Mouse (Mus musculus): ENCODE data around the gene Slc7a15.
"Not testable (repeated sequence)": the region's sequence is repeated elsewhere in the genome, so short reads cannot be mapped to it uniquely, and the experiment has no call there.

Gene Slc7a15

DNA sequence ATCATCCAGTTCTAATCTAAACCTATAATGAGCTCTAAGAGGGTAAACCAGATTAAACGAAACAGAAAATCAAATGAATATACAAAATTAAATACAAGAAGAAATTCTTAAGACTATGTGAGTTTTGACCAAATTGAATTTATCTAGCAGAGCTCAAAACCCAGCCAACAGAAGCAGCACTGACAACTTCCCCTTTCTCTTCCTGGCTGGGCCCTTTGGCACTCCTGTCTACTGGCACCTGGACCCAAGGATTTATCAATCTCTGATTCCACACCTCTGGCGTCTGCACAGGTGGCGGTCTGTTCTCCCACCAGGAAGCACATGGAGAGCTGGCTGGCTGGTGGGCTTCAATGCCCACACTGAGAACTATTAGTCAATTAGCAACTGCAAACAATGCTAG, 39.0 kb downstream of the Slc7a15 start:
- DNase-seq (ENCODE audit: low read depth, low spot score) = not testable (repeated sequence)

DNA sequence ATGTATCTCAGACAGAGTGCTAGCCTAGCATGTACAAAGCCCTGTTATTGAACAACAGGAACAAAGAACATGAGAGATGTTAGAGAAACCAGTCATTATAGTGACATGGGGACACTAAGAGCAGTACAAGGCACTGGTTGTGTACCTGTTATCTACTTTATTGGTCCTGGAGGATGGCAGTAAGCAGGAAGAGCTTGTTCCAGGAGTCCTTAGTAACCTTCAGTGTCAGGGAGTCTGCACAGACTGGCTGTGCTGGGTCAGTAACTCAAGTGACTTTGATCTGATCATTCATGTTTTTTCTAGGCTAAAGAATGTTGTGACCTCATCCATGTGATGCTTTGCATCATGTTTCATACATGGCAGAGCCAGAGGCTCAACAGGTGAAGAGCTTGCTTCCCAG, 42.7 kb downstream of the Slc7a15 start:
- no peak for DNase-seq (ENCODE audit: low read depth, low spot score)

DNA sequence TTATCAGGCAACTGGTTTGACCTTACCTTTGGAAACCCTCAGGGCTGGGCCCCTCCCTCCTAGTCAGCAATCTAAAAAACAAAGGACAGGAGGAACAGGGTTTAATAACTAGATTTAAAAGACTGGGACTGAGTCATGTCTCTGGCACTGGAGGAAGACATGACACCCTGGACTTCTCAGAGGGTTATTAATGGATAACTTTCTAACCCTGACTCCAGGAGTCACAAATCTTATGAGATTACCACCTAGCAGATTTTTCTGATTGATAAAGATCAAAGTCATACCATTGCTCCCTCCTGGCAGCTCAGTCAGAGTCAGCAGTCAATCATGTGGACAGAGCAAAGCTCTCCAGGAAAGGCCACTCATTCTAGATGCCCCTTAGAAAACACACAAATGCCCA, 43.4 kb downstream of the Slc7a15 start:
- no peak for DNase-seq (ENCODE audit: low read depth, low spot score)

DNA sequence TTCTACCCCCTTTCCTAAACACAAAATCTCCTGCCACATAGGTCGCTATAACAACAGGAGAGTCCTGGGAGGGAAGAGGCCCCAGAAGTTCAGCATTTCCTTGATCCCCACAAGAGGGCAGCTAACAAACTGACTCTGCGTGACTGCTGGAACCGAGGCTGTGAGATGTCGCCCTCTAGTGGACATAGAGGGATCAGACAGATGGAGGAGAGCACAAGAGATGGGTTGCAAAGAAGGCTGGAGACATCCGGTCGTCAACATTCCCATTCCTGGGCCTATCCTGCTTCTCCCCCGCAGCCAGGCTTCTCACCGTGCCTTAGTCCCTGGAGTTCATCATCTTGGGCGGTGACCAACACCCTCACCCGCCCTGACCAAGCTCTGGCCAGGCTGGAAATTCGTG, 51.5 kb downstream of the Slc7a15 start:
- DNase-seq (ENCODE audit: low read depth, low spot score) = peak; percentile 67

DNA sequence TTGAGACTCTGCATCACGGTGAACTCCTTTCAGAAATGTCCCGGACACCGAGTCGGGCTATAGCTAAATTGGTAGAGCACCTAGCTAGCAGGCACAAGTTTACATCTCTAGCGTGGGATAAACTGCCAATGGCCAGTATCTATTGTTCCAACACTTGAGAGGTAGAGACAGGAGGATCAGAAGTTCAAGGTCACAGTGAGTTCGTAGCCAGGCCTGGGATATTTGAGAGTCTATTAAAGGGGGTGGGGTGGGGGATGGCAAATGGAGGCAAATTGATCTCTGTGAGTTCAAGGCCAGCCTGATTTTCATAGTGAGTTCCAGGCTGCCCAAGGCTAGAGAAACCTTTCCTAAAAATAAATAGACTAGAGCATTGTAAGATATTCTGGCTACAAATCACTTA, 52.1 kb downstream of the Slc7a15 start:
- no peak for DNase-seq (ENCODE audit: low read depth, low spot score)

DNA sequence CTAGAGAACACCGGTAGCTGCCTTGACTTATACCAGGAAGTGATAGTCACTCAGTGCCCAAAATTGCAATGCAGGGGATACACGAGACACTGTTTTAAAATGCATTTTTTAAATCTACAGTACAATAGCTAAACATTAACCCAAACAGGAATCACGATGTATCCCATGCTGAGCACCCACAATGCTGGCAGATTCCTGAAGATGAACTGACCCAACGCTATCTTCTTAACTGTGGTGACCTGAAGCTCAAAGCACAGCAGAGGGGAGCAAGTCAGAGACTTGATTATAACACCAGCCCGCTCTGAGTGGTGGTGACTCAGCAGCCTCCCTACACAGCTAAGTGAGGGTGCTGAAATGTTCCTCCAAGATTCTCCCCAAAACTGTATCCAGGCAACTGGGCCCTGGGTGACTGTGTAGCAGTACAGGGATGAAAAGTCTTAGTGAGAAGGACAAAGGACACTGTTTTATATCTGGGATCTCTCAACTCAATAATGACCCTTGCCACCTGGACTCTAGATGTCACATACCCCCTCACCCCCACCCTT, 53.7 kb downstream of the Slc7a15 start:
- no peak for DNase-seq (ENCODE audit: low read depth, low spot score)

DNA sequence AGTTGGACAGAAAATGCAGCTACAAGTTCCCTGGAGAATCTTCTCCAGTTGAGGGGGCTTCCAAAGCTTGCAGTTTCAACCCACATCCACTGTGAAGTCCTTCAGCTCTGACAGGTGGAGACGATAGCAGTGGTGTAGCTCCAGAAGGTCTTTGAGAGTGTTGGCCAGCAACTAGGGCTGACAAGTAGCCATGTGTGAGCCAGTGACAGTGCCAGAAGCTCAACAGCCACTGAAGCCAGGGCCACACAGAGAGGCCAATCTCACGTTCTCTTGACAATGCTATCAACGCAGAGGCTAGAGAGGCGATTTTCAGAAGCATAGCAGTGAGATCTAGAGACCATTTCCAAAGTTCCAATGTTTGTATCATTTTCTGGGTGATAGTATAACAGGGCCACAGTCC, 56.5 kb downstream of the Slc7a15 start:
- no peak for DNase-seq (ENCODE audit: low read depth, low spot score)

DNA sequence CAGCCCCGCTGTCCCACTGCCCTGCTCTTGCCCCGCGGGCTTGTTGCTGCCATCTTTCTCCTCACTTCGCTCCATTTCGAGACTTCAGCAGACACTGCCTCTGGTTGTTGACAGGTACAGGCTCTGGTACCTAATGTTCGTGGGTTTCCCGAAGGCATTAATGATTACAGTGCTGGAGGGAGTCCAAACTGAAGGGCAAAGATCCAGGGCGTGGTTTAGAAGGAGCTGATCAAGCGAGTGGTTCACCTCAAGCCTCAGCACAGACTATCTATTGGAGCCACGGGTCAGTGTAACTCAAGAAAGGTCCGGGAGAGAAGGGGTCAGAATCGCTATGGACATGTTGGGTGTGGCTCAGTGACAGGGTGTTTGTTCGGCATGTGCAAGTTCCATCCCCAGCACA, 59.4 kb downstream of the Slc7a15 start:
- no peak for DNase-seq (ENCODE audit: low read depth, low spot score)

DNA sequence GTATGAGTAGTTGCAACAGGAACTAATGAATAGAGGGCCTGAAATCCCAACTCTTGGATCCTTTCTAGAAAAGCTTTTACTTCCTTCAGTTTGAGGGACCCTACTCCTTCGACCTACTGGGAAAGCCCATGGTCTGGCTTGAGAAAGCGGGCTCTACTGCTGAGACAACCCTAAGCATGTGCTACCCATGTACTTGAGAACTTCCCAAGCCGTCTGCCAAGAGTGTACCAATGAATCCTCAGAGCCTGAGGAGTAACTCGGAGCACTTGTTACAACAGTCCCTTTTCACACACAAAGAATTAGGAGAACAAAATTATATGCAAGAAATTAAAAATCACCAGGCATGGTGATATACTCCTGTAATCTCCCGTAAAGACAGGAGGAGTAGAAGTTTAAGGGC, 61.6 kb downstream of the Slc7a15 start:
- DNase-seq (ENCODE audit: low read depth, low spot score) = no peak

DNA sequence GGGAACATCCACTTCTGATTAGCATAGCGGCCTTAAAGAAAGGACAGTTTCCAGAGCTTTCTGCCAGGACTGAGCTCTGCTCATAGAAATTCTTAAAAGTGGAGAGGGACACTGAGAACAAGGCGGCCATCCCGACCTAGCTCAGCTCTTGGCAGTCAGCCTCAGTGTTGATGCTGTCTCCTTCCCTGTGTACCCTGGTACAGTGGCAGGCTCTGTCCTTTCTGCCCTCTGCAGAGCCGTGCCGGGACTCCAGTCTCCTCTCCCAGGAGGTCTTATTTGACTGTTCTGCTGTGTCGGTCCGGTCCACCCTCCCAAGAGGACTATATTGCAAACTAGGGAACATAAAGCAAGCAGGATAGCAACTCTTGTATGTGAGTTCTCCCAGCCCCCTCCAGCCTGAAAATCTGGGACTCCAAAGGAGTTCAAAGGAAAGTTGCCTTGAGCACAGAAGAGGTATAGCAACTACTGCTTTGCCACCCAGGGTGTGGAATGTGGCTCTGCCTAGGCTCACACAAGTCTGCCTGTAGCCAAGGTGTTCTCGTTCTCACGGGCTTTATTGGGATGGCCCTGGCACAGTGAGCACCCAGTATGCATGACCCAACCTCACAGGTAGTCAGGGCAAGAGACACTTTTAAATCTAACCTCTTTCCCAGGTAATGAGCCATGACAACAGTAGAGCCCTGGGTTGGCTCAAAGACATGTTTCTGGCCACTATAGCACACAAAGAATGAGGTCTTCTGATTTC, 62.5 kb downstream of the Slc7a15 start:
- DNase-seq (ENCODE audit: low read depth, low spot score) = no peak

DNA sequence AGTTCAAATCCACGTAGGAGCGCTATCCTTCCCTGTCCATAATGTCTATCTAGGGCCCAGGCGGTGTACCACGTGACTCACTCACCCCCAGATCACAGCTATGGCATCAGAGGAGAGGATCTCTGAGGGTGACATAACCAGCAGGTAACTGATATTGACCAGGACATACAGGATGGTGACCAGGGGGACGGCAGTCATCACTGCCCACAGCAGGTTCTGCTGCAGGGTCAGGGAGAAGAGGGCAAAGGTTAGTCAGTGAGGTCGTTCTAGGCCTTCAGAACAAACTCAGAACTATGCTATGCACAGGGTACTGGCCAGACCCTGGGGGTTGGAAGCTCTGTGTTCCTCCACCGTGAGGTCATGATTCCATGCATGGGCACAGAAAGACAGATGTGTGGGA, 63.3 kb downstream of the Slc7a15 start:
- no peak for DNase-seq (ENCODE audit: low read depth, low spot score)

DNA sequence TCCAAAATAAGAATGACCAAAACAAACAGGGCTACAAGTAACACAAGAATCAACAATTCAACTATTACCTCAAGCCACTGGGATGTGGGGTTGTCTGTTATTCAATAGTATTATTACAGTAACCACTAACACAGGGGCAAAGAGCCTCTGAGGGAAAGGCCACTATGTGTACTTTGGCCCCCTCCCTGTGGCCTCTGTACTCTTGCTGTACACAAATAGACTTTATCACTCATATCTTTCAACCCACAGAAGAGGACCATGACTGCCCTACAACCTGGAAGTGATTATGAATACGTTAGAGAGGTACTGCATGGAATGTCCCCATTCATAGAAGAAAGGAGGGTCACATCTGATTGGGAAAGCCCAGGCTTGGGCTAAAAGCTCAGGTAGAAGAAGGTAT, 64.0 kb downstream of the Slc7a15 start:
- no peak for DNase-seq (ENCODE audit: low read depth, low spot score)

DNA sequence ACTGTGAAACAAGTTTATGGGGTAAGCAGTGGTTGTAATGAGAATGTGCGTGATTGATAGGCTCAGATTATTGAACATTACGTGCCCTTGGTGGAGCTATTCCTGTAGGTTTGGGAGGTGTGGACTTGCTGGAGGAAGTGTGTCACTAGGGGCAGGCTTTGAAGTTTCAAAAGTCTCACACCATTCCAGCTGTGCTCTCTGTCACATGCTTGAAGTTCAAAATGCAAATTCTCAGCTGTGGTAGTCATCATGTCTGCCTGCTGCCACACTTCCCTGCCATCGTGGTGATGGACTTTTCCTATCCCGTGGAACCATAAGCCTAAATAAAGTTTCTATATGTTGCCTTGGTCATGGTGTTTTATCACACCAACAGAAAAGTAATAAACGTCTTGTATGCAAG, 71.1 kb downstream of the Slc7a15 start:
- no peak for DNase-seq (ENCODE audit: low read depth, low spot score)

DNA sequence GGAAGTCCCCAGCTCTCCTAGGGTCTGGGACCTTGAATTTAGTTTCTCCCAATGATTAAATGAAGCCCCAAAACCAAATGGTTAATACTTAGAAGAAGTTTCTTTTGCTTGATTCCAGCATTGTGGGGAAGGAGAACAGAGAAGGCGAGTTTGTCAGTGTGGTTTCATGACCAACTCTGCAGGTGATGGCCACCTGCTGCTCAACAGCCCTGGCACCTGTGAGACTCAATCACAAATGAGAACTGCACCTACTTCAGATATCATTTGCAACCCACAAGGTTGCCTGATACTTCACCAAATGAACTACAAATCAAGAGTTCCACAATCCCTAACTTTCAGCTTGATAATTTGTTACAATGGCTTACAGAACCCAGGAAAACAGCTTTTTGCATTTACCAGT, 71.7 kb downstream of the Slc7a15 start:
- no peak for DNase-seq (ENCODE audit: low read depth, low spot score)

DNA sequence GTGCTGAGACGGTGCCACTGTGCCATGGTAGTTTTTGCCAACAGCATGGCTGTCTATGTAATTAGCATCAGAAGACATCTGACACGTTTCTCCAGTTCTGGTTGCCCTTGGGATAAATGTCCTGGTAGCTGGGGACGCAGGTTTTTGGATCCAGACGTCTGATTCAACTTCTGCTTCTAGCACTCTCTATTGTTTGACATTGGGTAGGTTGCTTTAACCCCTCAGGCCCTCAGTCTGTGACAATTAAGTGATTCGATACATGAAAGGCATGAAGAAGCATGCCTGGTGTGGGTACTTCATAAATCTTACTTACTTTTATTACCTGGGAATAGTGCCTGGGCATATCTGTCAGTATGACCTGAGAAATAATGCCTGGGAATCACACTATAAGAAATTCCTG, 74.8 kb downstream of the Slc7a15 start:
- DNase-seq (ENCODE audit: low read depth, low spot score) = no peak

DNA sequence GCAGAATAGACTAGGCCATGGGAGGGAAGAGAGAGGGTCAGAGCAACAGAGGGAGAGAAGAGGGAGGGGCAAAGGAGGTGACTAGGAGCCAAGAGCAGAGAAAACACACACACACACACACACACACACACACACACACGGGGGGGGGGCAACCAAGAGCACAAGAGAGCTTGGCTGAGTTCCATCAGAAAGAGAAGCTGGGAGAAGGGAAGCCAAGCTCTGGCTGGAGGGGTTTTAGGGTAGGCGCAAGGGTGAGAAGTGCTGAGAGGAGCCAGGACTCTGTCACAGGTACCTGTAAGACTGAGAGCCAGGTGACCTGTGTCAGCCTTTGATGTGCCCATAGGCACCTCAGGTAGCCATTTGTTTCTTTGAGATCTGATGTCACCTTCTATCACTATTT, 76.2 kb downstream of the Slc7a15 start:
- DNase-seq (ENCODE audit: low read depth, low spot score) = no peak

DNA sequence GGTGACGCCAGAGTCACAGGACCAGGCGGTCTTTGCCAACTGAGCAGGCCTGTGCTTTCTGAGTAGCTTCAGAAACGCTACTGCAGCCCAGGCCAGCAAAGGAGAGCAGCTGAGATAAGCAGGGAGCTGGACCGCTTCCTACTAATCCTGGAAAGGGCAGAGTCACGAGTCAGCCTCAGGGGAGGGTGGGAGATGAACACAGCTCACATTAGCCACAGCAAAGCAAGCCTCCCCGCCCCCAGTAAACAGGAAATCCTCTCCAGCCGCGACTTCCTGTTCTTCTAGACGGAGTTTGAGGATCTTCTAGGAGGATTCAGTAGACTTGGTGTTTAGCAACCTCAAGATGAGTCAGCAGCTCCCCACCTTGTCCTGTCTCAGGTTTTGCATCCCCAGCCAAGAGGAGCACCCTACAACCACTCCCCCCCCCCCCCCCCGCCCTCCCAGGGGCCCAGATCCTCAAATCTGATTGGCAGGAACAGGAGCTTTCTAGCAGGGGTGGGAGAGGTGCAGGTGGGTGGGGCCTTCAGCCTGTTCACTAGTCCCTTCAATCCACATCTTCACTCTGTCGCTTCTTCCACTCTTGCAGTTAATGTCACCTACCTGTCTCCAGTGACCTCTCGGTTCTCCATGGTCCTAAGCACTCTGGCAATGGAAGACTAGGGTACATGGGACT, 77.4 kb downstream of the Slc7a15 start:
- DNase-seq (ENCODE audit: low read depth, low spot score) = no peak

DNA sequence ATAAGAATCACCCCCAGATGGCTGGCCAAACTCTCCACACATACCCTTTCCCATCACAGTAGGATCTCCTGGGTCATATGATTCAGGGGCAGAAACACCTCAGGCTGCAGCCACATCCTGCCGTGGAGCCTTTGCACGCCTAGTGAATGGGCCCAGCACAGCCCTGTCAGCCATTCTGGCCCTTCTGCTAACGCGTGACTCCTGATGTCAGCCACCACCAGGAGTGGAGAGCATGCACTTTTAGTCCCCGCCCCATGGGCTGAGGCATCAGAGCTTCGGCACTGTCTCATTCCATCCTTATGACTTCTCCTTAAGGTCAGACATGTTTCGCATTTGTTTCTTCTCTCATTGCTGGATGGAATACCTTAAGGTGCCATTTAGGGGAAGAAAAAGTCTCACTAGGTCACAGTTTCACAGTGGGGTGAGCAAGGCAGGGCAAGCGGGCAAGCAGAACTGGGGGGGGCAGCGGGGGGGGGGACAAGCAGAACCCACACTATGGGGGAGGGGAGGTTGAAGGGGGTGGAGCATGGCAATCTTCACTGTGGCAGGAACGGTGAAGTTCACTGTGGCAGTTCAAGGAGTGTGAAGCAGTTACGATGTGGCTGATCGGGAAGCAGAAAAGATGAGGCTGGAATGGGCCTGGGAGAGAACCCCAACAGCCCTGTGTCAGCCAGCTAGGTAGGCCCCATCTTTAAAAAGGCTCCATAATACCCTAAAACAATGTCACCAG, 79.3 kb downstream of the Slc7a15 start:
- DNase-seq (ENCODE audit: low read depth, low spot score) = no peak

DNA sequence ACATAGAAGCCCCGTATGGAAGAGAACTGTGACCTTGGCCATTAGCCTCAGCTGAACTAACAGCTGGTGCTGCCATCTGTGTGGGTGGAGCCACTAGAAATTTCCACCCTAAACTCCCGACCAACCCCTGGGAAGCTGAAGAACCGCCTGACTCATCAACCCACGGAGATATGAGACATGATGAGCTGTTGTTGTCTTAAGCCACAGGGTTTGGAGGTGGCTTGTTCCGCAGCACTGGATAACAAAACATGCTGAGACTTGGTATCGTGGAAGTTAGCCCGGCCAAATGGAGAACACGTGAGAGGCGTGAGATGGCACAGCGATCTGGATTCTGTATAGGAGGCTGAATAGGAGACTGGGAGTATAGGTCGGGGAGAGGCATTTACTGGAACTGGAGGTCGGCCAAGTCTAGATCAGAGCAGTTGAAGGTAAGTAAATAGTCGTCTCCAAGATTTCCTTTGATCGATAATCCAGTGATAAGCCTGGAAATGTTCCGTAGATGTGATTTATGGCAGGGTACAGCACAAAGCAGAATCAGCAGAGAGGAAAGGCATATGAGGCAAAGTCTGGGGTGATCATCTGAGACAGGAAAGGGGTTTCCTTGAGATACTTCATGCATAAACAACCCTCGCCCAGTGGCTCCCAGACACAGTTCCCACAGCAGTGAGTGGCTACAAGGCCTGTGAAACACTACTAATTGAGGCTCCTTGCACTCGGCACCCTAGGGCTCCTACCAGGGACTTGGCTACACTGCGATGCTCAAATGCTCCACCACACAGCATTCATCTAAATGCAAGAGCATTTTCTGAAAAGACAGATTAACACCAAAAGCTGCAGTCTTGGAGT, 87.6 kb downstream of the Slc7a15 start:
- no peak for DNase-seq (ENCODE audit: low read depth, low spot score)

DNA sequence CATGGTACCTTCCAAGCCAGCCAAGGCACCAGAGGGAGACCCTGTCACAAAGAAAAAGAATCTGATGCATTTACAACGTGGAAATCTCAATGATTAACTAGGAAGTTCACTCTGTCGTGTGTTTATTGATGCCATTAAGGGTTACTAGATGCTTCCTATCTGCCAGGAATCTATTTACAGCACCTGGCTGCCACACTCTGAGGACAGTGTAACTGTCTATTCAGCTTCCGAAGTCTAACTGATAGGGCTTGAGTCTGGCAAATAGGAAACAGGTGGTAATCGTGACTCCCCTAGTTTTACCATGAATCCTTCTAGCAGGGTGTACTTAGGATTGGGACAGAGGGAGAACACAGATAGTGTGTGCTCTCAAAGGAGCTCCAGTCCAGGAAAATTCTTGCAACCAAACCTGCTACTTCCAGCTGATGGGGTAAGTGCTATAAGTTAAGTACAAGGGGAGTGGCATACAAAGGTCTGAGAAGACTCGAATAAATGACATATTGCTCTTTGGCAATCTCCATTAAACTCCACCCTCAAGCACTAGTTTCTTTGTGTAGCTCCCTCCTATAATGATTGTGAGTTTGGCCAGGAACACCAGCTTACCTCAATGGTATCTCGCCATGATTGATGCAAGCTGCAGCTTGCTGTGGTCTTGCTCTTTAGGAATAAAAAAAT, 88.4 kb downstream of the Slc7a15 start:
- DNase-seq (ENCODE audit: low read depth, low spot score) = no peak

DNA sequence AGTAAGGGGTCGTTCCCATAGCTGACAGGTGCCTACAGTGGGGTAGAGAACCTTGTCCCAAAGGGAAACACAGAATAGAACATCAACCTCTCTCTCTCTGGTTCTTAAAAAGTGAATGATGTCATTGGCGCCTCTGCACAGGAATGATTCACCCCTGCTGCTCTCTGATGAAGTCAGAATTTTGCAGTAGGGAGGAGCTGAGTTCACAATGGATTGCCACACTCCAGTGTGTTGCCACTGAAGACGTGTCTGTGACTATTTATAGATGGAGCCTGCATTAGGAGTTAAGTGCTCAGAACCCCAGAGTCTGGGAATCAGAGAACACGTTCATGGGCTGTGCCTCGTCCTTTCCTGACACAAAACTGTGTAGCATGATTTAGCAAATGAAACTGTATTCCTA, 89.2 kb downstream of the Slc7a15 start:
- DNase-seq (ENCODE audit: low read depth, low spot score) = no peak

All from retina, postnatal 7 days (tissue).